Mouse (Mus musculus) 3134 (cell line): ENCODE data around the gene Klf3.

Experiments
- DNase-seq: peaks from one replicate; pipeline ENCODE4 v3.0.0-alpha.2; 2011; ENCODE audit warnings: low spot score; ENCODE audit not compliant: insufficient read length; ENCODE audit errors: extremely low read depth

Gene Klf3

DNA sequence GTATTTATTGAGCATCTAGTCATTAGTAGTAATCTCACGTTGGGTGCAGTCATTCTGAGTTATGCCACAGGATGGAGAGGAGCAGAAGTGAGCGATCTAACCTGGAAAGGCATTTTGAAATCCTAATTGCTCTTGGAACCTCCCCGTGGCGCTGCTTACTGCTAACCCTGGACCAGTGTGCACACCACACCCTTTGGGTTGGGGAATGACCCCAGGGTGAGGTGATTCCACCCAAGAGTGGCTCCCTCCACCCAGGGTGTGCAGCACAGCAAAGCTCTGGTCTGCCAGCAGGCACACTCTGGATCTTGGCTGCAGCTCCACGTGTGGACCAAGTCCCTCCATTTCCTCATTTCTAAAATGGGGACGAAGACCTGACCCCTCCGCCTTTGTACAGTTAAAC, 6.1 kb downstream of the Klf3 start:
- DNase-seq, result no peak

GRCm38 (mm10) chr5:64809864-64810263, 6.7 kb downstream of the Klf3 start:
- no peak for DNase-seq

DNA sequence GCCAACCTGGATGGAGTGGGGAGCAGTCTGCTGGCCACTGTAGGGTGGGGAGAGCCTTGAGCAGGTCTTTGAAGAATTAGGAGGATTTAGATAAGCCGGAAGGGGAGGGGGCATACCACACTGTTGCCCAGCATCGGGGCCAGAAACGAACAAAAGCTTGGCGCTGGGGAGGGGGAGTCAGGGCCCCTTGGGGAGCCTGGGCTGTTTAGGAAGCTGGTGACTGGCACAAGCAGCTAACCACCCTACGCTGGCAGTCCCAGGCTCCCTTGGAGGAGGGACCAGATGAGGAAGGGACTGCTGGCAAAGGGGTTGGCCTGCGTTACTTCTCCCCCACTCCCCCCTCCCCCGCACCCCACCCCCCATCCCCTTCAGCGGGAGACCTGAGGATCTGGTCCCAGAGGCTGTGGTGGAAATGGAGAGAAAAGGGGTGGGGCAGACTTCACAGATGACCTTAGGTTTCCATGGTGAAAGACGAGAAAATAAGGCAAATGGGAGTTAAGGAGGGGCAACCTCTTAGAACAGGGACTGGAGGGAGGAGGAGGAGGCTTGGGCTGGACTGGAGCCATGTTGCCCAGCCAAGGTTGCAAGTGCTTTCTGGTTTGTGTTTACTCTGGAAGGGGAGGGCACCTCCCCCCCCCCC, 7.8 kb downstream of the Klf3 start:
- peak; percentile 45 for DNase-seq

GRCm38 (mm10) chr5:64811500-64812123, 8.4 kb downstream of the Klf3 start:
- peak; percentile 68 for DNase-seq

DNA sequence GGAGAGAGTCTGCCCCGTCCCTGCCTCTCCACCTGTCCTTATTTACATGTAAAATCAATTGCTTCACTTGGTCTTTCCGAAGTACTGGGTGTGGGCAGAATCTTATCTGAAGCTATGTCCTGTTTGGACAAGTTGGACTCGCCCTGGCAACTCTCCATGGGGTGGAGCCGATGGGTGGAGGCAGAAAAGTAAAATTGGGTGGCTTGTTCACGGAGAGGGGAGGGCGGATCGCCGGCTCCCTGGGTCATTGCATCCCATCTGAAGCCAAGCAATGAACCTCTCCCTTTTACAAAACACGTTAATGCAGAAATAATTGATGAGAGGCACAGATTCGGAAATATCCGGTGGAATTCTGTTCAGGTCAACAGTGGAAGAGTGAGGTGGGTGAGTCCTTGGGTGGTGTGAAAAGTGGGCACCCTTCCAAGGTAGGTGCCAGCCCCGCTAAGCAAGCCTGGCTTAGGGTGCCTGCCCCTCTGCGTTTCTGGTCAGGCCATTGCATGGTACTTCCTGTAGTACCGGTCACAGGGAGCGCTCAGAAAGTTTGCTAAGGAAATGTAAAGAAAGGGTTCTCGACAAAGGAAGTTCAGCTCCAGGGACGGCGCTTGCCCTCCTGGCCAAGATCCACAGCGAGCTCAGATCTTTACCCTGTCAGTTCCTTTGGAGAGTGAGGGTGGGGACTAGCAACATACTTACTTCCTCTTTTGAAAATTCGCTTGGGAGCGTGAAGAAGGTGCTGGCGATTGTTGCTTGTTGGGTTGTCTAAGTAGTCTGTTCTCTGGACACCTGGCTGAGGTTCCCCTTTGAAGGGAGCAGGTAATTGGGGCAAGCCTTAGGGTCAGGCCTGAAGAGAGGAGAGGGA, 9.2 kb downstream of the Klf3 start:
- peak; percentile 81 for DNase-seq

GRCm38 (mm10) chr5:64812983-64813304, 9.8 kb downstream of the Klf3 start:
- no peak for DNase-seq

DNA sequence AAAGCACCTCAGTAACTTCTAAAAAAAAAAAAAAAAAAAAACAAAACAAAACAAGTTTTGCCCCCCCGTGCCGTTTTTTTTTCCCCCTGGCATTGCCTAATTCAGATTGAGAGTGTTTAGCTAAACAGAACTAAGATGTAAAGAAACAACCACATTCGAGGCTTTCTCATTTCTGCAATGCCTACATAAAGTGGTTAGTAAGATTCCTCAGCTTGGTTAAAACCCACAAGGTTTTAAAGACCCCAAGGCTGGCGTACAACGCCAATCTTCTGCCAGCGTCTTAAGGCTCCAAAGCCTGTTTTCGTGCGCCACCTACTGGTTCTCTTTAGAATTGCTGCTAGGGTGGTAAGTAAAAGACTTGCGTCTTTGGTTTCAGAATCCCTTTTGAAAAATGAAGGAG, 10.2 kb downstream of the Klf3 start:
- peak; percentile 50 for DNase-seq

DNA sequence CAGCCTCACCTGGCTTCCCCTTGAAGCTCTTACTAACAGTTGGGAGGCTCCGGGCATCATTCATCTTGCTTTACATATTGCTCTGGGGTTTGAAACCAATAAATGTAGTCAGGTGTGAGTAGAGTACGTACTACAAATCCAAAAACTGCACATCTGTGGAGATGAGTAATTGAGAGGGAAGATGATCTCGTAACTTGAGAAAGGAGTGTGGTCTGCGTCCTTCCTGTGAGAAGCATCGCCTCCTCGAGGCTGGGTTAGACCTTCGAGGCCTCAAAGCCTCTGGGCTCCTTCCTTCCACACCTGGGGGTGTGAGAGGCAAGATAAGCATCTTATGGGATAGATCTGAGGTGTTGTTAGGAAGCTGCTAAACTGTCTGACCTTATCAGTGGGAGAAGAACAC, 11.2 kb downstream of the Klf3 start:
- DNase-seq, result no peak

GRCm38 (mm10) chr5:64815631-64816030, 12.4 kb downstream of the Klf3 start:
- DNase-seq, result no peak

DNA sequence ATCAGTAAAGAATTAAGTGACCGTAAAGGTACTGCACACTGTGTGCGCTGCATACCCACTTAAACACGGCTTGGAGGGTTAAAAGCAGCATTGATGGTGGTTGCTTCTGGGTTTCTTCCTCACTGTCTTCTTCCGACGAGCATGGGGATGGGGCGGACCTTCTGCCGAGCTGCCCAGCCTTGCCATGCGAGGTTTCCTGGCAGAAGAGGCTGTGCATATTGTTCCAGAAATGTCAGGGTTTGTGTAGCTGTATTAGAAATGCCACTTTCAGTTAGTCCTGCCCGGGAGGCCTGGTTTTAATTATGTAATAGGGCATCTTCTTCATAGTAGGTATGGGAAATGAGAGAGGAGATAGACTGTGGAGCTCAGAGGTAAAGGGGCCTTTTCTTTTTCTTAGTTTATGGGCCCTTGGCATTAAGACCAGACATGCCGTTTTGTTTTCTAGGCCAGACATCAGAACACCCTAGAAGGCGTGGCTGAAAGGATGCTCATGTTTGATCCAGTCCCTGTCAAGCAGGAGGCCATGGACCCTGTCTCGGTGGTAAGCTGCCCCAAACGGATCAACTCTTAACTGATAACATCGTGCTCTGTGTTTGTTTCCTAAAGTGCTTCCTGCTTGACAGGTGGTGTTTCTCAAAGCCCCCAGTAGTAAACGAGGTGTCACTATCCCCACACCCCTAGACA, 13.2 kb downstream of the Klf3 start:
- no peak for DNase-seq

GRCm38 (mm10) chr5:64816974-64817296, 13.7 kb downstream of the Klf3 start:
- DNase-seq, result no peak

GRCm38 (mm10) chr5:64819390-64819789, 16.2 kb downstream of the Klf3 start:
- DNase-seq, result no peak

DNA sequence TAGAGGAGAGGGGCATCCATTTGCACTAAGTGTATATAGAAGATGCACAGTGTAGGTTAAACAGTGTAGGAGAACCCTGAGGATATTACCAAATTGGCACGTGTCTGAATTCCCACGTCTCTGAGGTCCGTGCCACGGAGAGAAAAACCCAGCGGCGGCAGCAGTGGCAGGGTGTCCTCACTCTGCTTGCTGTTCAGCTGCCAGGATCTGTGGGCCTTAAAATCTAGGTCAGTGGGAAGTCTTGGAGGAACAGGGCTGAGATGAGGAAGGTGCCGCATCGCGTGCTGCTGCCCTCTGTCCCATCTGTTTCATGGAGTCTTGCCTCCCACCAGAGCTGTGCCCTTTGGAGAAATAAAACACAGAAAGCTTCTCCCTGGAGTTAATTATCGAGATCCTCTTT, 16.9 kb downstream of the Klf3 start:
- no peak for DNase-seq

GRCm38 (mm10) chr5:64821294-64821693, 18.1 kb downstream of the Klf3 start:
- DNase-seq, result no peak

- DNase-seq, result no peak
These were observed 18.8 kb downstream of the Klf3 start for GRCm38 (mm10) chr5:64821964-64822363.

DNA sequence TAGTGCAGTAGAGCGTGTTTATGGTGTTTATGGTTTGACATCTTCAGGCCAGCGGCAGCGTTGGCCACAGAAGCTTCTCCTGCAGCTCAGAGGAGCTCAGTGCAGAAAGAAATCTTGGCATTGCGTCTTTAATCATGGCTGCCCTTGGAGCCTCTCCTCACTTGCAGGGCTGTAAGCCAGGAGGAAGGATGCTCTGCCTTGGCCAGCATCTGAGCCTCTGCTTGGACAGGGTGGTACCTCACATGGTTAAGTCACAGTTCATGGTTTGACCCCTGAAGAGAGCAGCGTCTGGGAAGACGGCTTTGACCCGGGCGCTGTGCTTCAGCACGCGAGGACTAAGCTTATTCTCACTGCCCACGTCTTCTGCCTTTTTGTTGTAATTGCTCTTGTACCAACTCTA, 20.2 kb downstream of the Klf3 start:
- no peak for DNase-seq

DNA sequence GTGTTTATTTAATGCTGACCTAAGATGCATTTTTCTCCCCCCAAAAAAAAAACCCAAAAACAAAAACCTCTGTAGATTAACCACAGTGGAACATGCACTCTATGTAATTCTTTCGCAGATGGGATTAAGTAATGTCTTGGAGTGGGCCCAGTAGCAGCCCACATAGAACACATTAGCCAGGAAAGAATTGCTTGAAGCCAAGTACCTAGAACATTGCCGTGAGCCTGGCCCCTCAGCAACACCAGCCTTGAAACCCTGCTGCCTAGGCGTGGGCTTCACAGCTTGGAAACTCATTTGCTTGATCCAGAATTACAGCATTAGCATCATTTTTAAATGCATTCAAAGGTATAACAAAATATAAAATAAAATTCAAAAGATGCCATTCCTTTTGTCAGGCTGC, 21.6 kb downstream of the Klf3 start:
- DNase-seq, result no peak

DNA sequence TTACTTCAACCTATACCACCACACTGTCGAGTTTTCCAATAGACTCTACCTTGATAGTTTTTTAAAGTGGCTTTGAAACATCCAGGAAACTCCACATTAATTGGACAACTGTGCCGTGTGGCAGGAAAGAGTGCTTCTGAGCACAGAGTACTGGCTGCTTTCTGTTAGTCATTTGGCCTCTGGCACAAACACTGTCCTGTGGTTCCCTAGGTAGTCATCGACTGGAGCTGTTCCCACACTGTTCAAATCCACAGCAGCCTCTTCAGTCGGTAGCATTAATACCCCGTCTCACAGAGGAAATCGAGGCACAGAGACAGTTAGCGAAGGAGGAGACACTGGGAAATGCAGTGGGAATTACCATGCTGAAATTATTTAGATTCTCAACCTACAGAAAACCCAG, 22.3 kb downstream of the Klf3 start:
- no peak for DNase-seq

- no peak for DNase-seq
These were observed 24.0 kb downstream of the Klf3 start for GRCm38 (mm10) chr5:64827151-64827550.

GRCm38 (mm10) chr5:64828314-64828713, 25.1 kb downstream of the Klf3 start:
- no peak for DNase-seq

GRCm38 (mm10) chr5:64829606-64830005, 26.4 kb downstream of the Klf3 start:
- no peak for DNase-seq

- no peak for DNase-seq
These were observed 27.6 kb downstream of the Klf3 start for GRCm38 (mm10) chr5:64830773-64831172.
